Comparison of ENCODE assay signal across 16 mouse cellular contexts in genomic region chr10:80805322-80805721, GRCm38 (mm10). TPM values are rescaled to one million over a fixed set of nuclear protein-coding genes. Genes with fewer than 3 reads are reported as not detected.
DNase-seq lines count a peak whose midpoint lies in the region; ATAC-seq and TF ChIP-seq lines count a peak whose summit lies in the region.
"Had no signal": no experiment of that assay in that cellular context is flagged by ENCODE, and none has a peak within 500 bp of the region (broad histone marks: within the 10 kb centered on the region; RNA-seq: fewer than 3 reads in every experiment).

No protein-coding gene starts in this region.

- H3K27ac ChIP-seq in heart, embryonic 14.5 days (replicated peaks in 1 of 2; ENCODE audit: control insufficient read depth in 1 of 2, insufficient read depth in 1 of 2, low read depth in 2 of 2, low read length in 2 of 2), result 0 out of 4 replicates have a peak overlapping the region, but pooled peaks of 1 of the 2 experiments have one; percentile 17
- H3K27ac ChIP-seq in midbrain, embryonic 10.5 days (replicated peaks), result no peak overlapping the region
- H3K27ac ChIP-seq in midbrain, embryonic 11.5 days (ENCODE audit: low read depth, low read length), result no peak overlapping the region
- H3K27ac ChIP-seq in stomach, postnatal 0 days (replicated peaks), result no peak overlapping the region
- H3K27ac ChIP-seq: embryonic facial prominence, embryonic 15.5 days; forebrain, embryonic 12.5 days; limb, embryonic 15.5 days had no signal

- TF ChIP-seq CTCF in stomach, postnatal 0 days (IDR thresholded peaks at IDR 0.05; ENCODE audit: low read depth), result no peak

- peak overlapping the region; percentile 42; the same call in 1 of the 2 replicates for H3K9ac ChIP-seq in heart, embryonic 14.5 days (ENCODE audit: low read length)
- H3K9ac ChIP-seq in midbrain, embryonic 11.5 days (ENCODE audit: low read length), result no peak overlapping the region
- H3K9ac ChIP-seq in stomach, postnatal 0 days (ENCODE audit: low read length), result no peak overlapping the region
- H3K9ac ChIP-seq: embryonic facial prominence, embryonic 15.5 days; limb, embryonic 15.5 days had no signal

- TF ChIP-seq EP300 in stomach, postnatal 0 days (optimal IDR thresholded peaks at IDR 0.05), result no peak

- no peak overlapping the region for H3K4me2 ChIP-seq in heart, embryonic 14.5 days (ENCODE audit: low read length)
- H3K4me2 ChIP-seq in midbrain, embryonic 11.5 days, result no peak overlapping the region
- H3K4me2 ChIP-seq in stomach, postnatal 0 days (replicated peaks; ENCODE audit: low read depth), result no peak overlapping the region
- H3K4me2 ChIP-seq: embryonic facial prominence, embryonic 15.5 days; forebrain, embryonic 12.5 days; limb, embryonic 15.5 days had no signal

- no peaks in the 10 kb centered on the region for H3K27me3 ChIP-seq in heart, embryonic 14.5 days (ENCODE audit: control insufficient read depth, insufficient read depth, low read length)
- H3K27me3 ChIP-seq in midbrain, embryonic 10.5 days (ENCODE audit: low read depth, poor library complexity, severe bottlenecking), result peaks cover 55% of the 10 kb centered on the region
- H3K27me3 ChIP-seq in midbrain, embryonic 11.5 days (ENCODE audit: control insufficient read depth, insufficient read depth, low read length), result peaks cover 28% of the 10 kb centered on the region
- H3K27me3 ChIP-seq in stomach, postnatal 0 days (ENCODE audit: control insufficient read depth, insufficient read depth, low read length), result no peaks in the 10 kb centered on the region
- H3K27me3 ChIP-seq: CH12.LX had no signal

- no peak for ATAC-seq in heart, embryonic 14.5 days (ENCODE audit: insufficient number of reproducible peaks, insufficient read depth, low FRiP score, low read depth)
- no peak for ATAC-seq in midbrain, embryonic 11.5 days (ENCODE audit: low FRiP score)
- ATAC-seq in stomach, postnatal 0 days (ENCODE audit: low FRiP score, low TSS enrichment), result no peak

- WGBS in heart, embryonic 14.5 days, result 79% methylated on average over 5 of the region's 5 CpGs
- 94% methylated on average over 5 of the region's 5 CpGs for WGBS in midbrain, embryonic 10.5 days
- 77% methylated on average over 3 of the region's 5 CpGs for WGBS in midbrain, embryonic 11.5 days
- WGBS in stomach, postnatal 0 days, result 65% methylated on average over 3 of the region's 5 CpGs

- H3K9me3 ChIP-seq in heart, embryonic 14.5 days (ENCODE audit: control insufficient read depth, low read length), result no peaks in the 10 kb centered on the region
- no peaks in the 10 kb centered on the region for H3K9me3 ChIP-seq in midbrain, embryonic 10.5 days (replicated peaks)
- no peaks in the 10 kb centered on the region for H3K9me3 ChIP-seq in midbrain, embryonic 11.5 days (ENCODE audit: control insufficient read depth, low read length)
- H3K9me3 ChIP-seq in stomach, postnatal 0 days (ENCODE audit: control insufficient read depth, low read length), result no peaks in the 10 kb centered on the region
- H3K9me3 ChIP-seq: embryonic facial prominence, embryonic 15.5 days; forebrain, embryonic 12.5 days; limb, embryonic 15.5 days had no signal

- H3K4me3 ChIP-seq in heart, embryonic 14.5 days (ENCODE audit: control insufficient read depth in 1 of 2, insufficient read depth in 1 of 2, low read depth in 1 of 2, low read length in 2 of 2), result no peak overlapping the region
- 0 out of 2 replicates have a peak overlapping the region, but pooled peaks have one; percentile 67 for H3K4me3 ChIP-seq in midbrain, embryonic 10.5 days
- no peak overlapping the region for H3K4me3 ChIP-seq in midbrain, embryonic 11.5 days (ENCODE audit: low read depth, low read length)
- H3K4me3 ChIP-seq in stomach, postnatal 0 days (ENCODE audit: low read depth, low read length), result no peak overlapping the region
- H3K4me3 ChIP-seq: embryonic facial prominence, embryonic 15.5 days; forebrain, embryonic 12.5 days; limb, embryonic 15.5 days had no signal

- peak; percentile 64 for DNase-seq in cerebellum, adult 9-11 months
- DNase-seq in cerebellum, adult 8-10 months, result no peak
- no peak for DNase-seq in heart, postnatal 36 days
- no peak for DNase-seq in midbrain, embryonic 10.5 days (ENCODE audit: low spot score)
- no peak for DNase-seq in midbrain, embryonic 11.5 days (ENCODE audit: low spot score, missing footprints)
- DNase-seq in stomach, postnatal 0 days (ENCODE audit: low spot score), result peak; percentile 13

- H3K4me1 ChIP-seq in heart, embryonic 14.5 days (ENCODE audit: control insufficient read depth in 2 of 2, insufficient read depth in 2 of 2, low read length in 2 of 2), result peaks cover 33 to 51% of the 10 kb centered on the region in 2 experiments
- H3K4me1 ChIP-seq in midbrain, embryonic 10.5 days, result peaks cover 60% of the 10 kb centered on the region
- H3K4me1 ChIP-seq in midbrain, embryonic 11.5 days (ENCODE audit: control insufficient read depth, insufficient read depth, low read length), result peaks cover 26% of the 10 kb centered on the region
- H3K4me1 ChIP-seq in stomach, postnatal 0 days (replicated peaks; ENCODE audit: control insufficient read depth, insufficient read depth), result no peaks in the 10 kb centered on the region

- peaks cover 51% of the 10 kb centered on the region for H3K36me3 ChIP-seq in heart, embryonic 14.5 days (ENCODE audit: control insufficient read depth, insufficient read depth, low read length)
- peaks cover 55% of the 10 kb centered on the region for H3K36me3 ChIP-seq in midbrain, embryonic 10.5 days
- H3K36me3 ChIP-seq in midbrain, embryonic 11.5 days (ENCODE audit: control insufficient read depth, insufficient read depth, low read length), result peaks cover 28% of the 10 kb centered on the region
- peaks cover 30% of the 10 kb centered on the region for H3K36me3 ChIP-seq in stomach, postnatal 0 days (ENCODE audit: control insufficient read depth, insufficient read depth, low read length)

- intact Hi-C loops in heart, postnatal 36 days (cut with DNase I), result no loop called here

RNA-seq across cellular contexts. Expression of gene Amh, which starts 0.3 kb away (rescaled TPM):
- 0.12 TPM in 1 of 2 replicates, not detected in the other for polyA plus RNA-seq in heart, embryonic 14.5 days (2014; fragmentation: Nextera tagmentation; extraction: Ambion mirVana)
- under 1 TPM; 0.22 to 0.53 TPM for total RNA-seq in heart, postnatal 36 days (2021)
- polyA plus RNA-seq in midbrain, embryonic 10.5 days (2016; fragmentation: Nextera tagmentation; extraction: Ambion mirVana), result 0.07 TPM in 1 of 2 replicates, not detected in the other
- not detected in 2 replicates for polyA plus RNA-seq in midbrain, embryonic 11.5 days (2014; fragmentation: Nextera tagmentation; extraction: Ambion mirVana)
- polyA plus RNA-seq in stomach, postnatal 0 days (2015; fragmentation: Nextera tagmentation; extraction: Ambion mirVana), result 6.8 and 6.9 TPM in 2 replicates
- total RNA-seq: megakaryocyte progenitor cell, adult 5-6 weeks had no signal
- polyA plus RNA-seq: forebrain, embryonic 12.5 days; intestine, embryonic 14.5 days; limb, embryonic 15.5 days; lung, embryonic 16.5 days; midbrain, postnatal 0 days; neural tube, embryonic 11.5 days had no signal

RNA-seq across cellular contexts. Expression of gene Plekhj1, which starts 6.9 kb away (rescaled TPM):
- 71.1 and 75.4 TPM in 2 replicates for polyA plus RNA-seq in heart, embryonic 14.5 days (2014; fragmentation: Nextera tagmentation; extraction: Ambion mirVana)
- 10 to 100 TPM; 29.3 to 31.3 TPM for total RNA-seq in heart, postnatal 36 days (2021)
- polyA plus RNA-seq in midbrain, embryonic 10.5 days (2016; fragmentation: Nextera tagmentation; extraction: Ambion mirVana), result 184 and 191 TPM in 2 replicates
- polyA plus RNA-seq in midbrain, embryonic 11.5 days (2014; fragmentation: Nextera tagmentation; extraction: Ambion mirVana), result 138 and 151 TPM in 2 replicates
- polyA plus RNA-seq in stomach, postnatal 0 days (2015; fragmentation: Nextera tagmentation; extraction: Ambion mirVana), result 62.0 and 65.8 TPM in 2 replicates

RNA-seq across cellular contexts. Expression of gene Sf3a2, which starts 7.3 kb away (rescaled TPM):
- polyA plus RNA-seq in heart, embryonic 14.5 days (2014; fragmentation: Nextera tagmentation; extraction: Ambion mirVana), result 49.2 and 51.0 TPM in 2 replicates
- 10 to 100 TPM; 29.5 to 29.7 TPM for total RNA-seq in heart, postnatal 36 days (2021)
- polyA plus RNA-seq in midbrain, embryonic 10.5 days (2016; fragmentation: Nextera tagmentation; extraction: Ambion mirVana), result 108 and 112 TPM in 2 replicates
- 92.2 and 104 TPM in 2 replicates for polyA plus RNA-seq in midbrain, embryonic 11.5 days (2014; fragmentation: Nextera tagmentation; extraction: Ambion mirVana)
- polyA plus RNA-seq in stomach, postnatal 0 days (2015; fragmentation: Nextera tagmentation; extraction: Ambion mirVana), result 27.7 and 31.8 TPM in 2 replicates

RNA-seq across cellular contexts. Expression of gene Jsrp1, which starts 8.0 kb away (rescaled TPM):
- 5.5 and 5.6 TPM in 2 replicates for polyA plus RNA-seq in heart, embryonic 14.5 days (2014; fragmentation: Nextera tagmentation; extraction: Ambion mirVana)
- under 1 TPM in 1 of 2 experiments, not detected in 1; 0.46 TPM for total RNA-seq in heart, postnatal 36 days (2021)
- 0.44 and 0.71 TPM in 2 replicates for polyA plus RNA-seq in midbrain, embryonic 10.5 days (2016; fragmentation: Nextera tagmentation; extraction: Ambion mirVana)
- 0.38 and 0.80 TPM in 2 replicates for polyA plus RNA-seq in midbrain, embryonic 11.5 days (2014; fragmentation: Nextera tagmentation; extraction: Ambion mirVana)
- polyA plus RNA-seq in stomach, postnatal 0 days (2015; fragmentation: Nextera tagmentation; extraction: Ambion mirVana), result 0.86 and 0.96 TPM in 2 replicates
- total RNA-seq: megakaryocyte progenitor cell, adult 5-6 weeks; midbrain, postnatal 0 days had no signal

RNA-seq across cellular contexts. Expression of gene Oaz1, which starts 21.1 kb away (rescaled TPM):
- 2,025 and 2,172 TPM in 2 replicates for polyA plus RNA-seq in heart, embryonic 14.5 days (2014; fragmentation: Nextera tagmentation; extraction: Ambion mirVana)
- 100 to 1,000 TPM; 850 to 884 TPM for total RNA-seq in heart, postnatal 36 days (2021)
- 2,246 and 2,347 TPM in 2 replicates for polyA plus RNA-seq in midbrain, embryonic 10.5 days (2016; fragmentation: Nextera tagmentation; extraction: Ambion mirVana)
- polyA plus RNA-seq in midbrain, embryonic 11.5 days (2014; fragmentation: Nextera tagmentation; extraction: Ambion mirVana), result 1,723 and 1,824 TPM in 2 replicates
- 1,070 and 1,103 TPM in 2 replicates for polyA plus RNA-seq in stomach, postnatal 0 days (2015; fragmentation: Nextera tagmentation; extraction: Ambion mirVana)

Comparison
In these comparisons a context has a peak if more than half of its experiments do, and no peak if none do; other contexts are left out.
1. DNase-seq: peak in cerebellum, adult 9-11 months (single experiment) and stomach, postnatal 0 days (single experiment); none in cerebellum, adult 8-10 months (single experiment), heart, postnatal 36 days (0 of 2), midbrain, embryonic 10.5 days (single experiment) and midbrain, embryonic 11.5 days (single experiment).